In genomic region chr5:122873573-122873972, GRCm38 (mm10) we compare ENCODE assay signal across 30 mouse cellular contexts. TPM values are rescaled to one million over a fixed set of nuclear protein-coding genes. Genes with fewer than 3 reads are reported as not detected.
DNase-seq lines count a peak whose midpoint lies in the region; ATAC-seq and TF ChIP-seq lines count a peak whose summit lies in the region.
"Had no signal": no experiment of that assay in that cellular context is flagged by ENCODE, and none has a peak within 500 bp of the region (broad histone marks: within the 10 kb centered on the region; RNA-seq: fewer than 3 reads in every experiment).

No protein-coding gene starts in this region.

- peak; percentile 71 for DNase-seq in liver, adult 2 months (ENCODE audit: extremely low read depth, low read depth, low spot score)
- DNase-seq in cerebellum, adult 11-12 months: peak; percentile 80
- DNase-seq in cerebellum, postnatal 10 days: peak; percentile 52 to 58
- DNase-seq in stomach, postnatal 0 days (ENCODE audit: low spot score): no peak
- no peak for DNase-seq in urinary bladder, postnatal 4 days (ENCODE audit: low spot score in 2 of 2)
- DNase-seq in thymus, postnatal 0 days (ENCODE audit: low spot score): no peak
- DNase-seq: adrenal gland, postnatal 36 days; embryo, embryonic 11 days; gastrocnemius, postnatal 14 days; heart, adult 2 months; heart, postnatal 14 days; kidney, adult 18-20 months; kidney, postnatal 4 days; layer of hippocampus, adult 9-11 months; lung, postnatal 4 days; retina, postnatal 1 day; right cerebral cortex, postnatal 25 days; thymus, adult 18-20 months had no signal

- TF ChIP-seq EP300 in stomach, postnatal 0 days (optimal IDR thresholded peaks at IDR 0.05): no peak

- 20% methylated on average over 2 of the region's 2 CpGs for WGBS in liver, adult 2 months
- WGBS in liver, embryonic 12.5 days (ENCODE audit: insufficient replicate concordance): 79% methylated on average over 2 of the region's 2 CpGs
- 54% methylated on average over 2 of the region's 2 CpGs for WGBS in stomach, postnatal 0 days

- no peak for TF ChIP-seq CTCF in liver, adult 2 months (IDR thresholded peaks at IDR 0.05; ENCODE audit: low read depth, low read length)
- no peak for TF ChIP-seq CTCF in stomach, postnatal 0 days (IDR thresholded peaks at IDR 0.05; ENCODE audit: low read depth)

- no peak overlapping the region for H3K4me2 ChIP-seq in liver, embryonic 12.5 days
- H3K4me2 ChIP-seq in stomach, postnatal 0 days (replicated peaks; ENCODE audit: low read depth): no peak overlapping the region
- H3K4me2 ChIP-seq: forebrain, embryonic 15.5 days; heart, embryonic 13.5 days; hindbrain, embryonic 13.5 days; liver, embryonic 15.5 days; lung, embryonic 15.5 days; neural tube, embryonic 13.5 days had no signal

- H3K36me3 ChIP-seq in liver, adult 2 months (ENCODE audit: control insufficient read depth, insufficient read depth, low read length): peaks cover 18% of the 10 kb centered on the region
- peaks cover 60% of the 10 kb centered on the region for H3K36me3 ChIP-seq in liver, embryonic 12.5 days
- H3K36me3 ChIP-seq in stomach, postnatal 0 days (ENCODE audit: control insufficient read depth, insufficient read depth, low read length): peaks cover 8% of the 10 kb centered on the region; the same call in 1 of the 2 replicates

- TF ChIP-seq POLR2A in liver, adult 2 months (IDR thresholded peaks at IDR 0.05; ENCODE audit: extremely low read depth, insufficient read depth, low read length): no peak

- H3K9me3 ChIP-seq in liver, embryonic 12.5 days (replicated peaks): no peaks in the 10 kb centered on the region
- H3K9me3 ChIP-seq in stomach, postnatal 0 days (ENCODE audit: control insufficient read depth, low read length): no peaks in the 10 kb centered on the region
- H3K9me3 ChIP-seq: forebrain, embryonic 15.5 days; G1E; heart, embryonic 13.5 days; hindbrain, embryonic 13.5 days; liver, embryonic 15.5 days; lung, embryonic 15.5 days; neural tube, embryonic 13.5 days had no signal

- H3K27me3 ChIP-seq in liver, adult 2 months (ENCODE audit: control insufficient read depth, insufficient read depth, low read length): no peaks in the 10 kb centered on the region
- no peaks in the 10 kb centered on the region for H3K27me3 ChIP-seq in liver, embryonic 12.5 days (replicated peaks)
- H3K27me3 ChIP-seq in stomach, postnatal 0 days (ENCODE audit: control insufficient read depth, insufficient read depth, low read length): no peaks in the 10 kb centered on the region
- H3K27me3 ChIP-seq: forebrain, embryonic 15.5 days; heart, embryonic 13.5 days; hindbrain, embryonic 13.5 days; liver, embryonic 15.5 days; lung, embryonic 15.5 days; neural tube, embryonic 13.5 days; Patski had no signal

- H3K27ac ChIP-seq in liver, adult 2 months (replicated peaks; ENCODE audit: insufficient read depth, low read depth, low read length): no peak overlapping the region
- H3K27ac ChIP-seq in liver, embryonic 12.5 days: no peak overlapping the region
- no peak overlapping the region for H3K27ac ChIP-seq in stomach, postnatal 0 days (replicated peaks)
- H3K27ac ChIP-seq: forebrain, embryonic 15.5 days; heart, adult 2 months; heart, embryonic 13.5 days; hindbrain, embryonic 13.5 days; liver, embryonic 15.5 days; lung, embryonic 15.5 days; neural tube, embryonic 13.5 days had no signal

- H3K79me2 ChIP-seq in liver, adult 2 months (ENCODE audit: control insufficient read depth, insufficient read depth, low read length): no peaks in the 10 kb centered on the region

- H3K4me1 ChIP-seq in liver, adult 2 months (ENCODE audit: control insufficient read depth, insufficient read depth, low read length): peaks cover 2% of the 10 kb centered on the region; the same call in 1 of the 2 replicates
- peaks cover 3% of the 10 kb centered on the region; the same call in 1 of the 2 replicates for H3K4me1 ChIP-seq in liver, embryonic 12.5 days
- no peaks in the 10 kb centered on the region for H3K4me1 ChIP-seq in stomach, postnatal 0 days (replicated peaks; ENCODE audit: control insufficient read depth, insufficient read depth)
- H3K4me1 ChIP-seq: forebrain, embryonic 15.5 days; heart, embryonic 13.5 days; hindbrain, embryonic 13.5 days; liver, embryonic 15.5 days; lung, embryonic 15.5 days; neural tube, embryonic 13.5 days had no signal

- no peak overlapping the region for H3K9ac ChIP-seq in liver, adult 2 months (ENCODE audit: low read depth, low read length)
- H3K9ac ChIP-seq in liver, embryonic 12.5 days: no peak overlapping the region
- no peak overlapping the region for H3K9ac ChIP-seq in stomach, postnatal 0 days (ENCODE audit: low read length)
- H3K9ac ChIP-seq: forebrain, embryonic 15.5 days; heart, embryonic 13.5 days; hindbrain, embryonic 13.5 days; liver, embryonic 15.5 days; lung, embryonic 15.5 days; neural tube, embryonic 13.5 days had no signal

- H3K4me3 ChIP-seq in liver, adult 2 months (ENCODE audit: insufficient read depth, low read depth, low read length): no peak overlapping the region
- H3K4me3 ChIP-seq in liver, embryonic 12.5 days: no peak overlapping the region
- H3K4me3 ChIP-seq in stomach, postnatal 0 days (ENCODE audit: low read depth, low read length): no peak overlapping the region
- H3K4me3 ChIP-seq: forebrain, embryonic 15.5 days; heart, adult 2 months; heart, embryonic 13.5 days; hindbrain, embryonic 13.5 days; liver, embryonic 15.5 days; lung, embryonic 15.5 days; myocyte; neural tube, embryonic 13.5 days had no signal

- no peak for ATAC-seq in liver, embryonic 12.5 days
- ATAC-seq in stomach, postnatal 0 days (ENCODE audit: low FRiP score, low TSS enrichment): peak; percentile 51; the same call in 1 of the 2 replicates
- ATAC-seq: CD4-positive, CD25-positive, alpha-beta regulatory T cell, adult 4 months; forebrain, embryonic 15.5 days; midbrain, embryonic 16.5 days; Patski had no signal

RNA-seq across cellular contexts. Expression of gene Rnf34, which starts 23.7 kb away (rescaled TPM):
- 4.1 and 5.3 TPM in 2 replicates for total RNA-seq in liver, adult 2 months (2014; rRNA removed)
- 3.4 TPM in 2 replicates for polyA plus RNA-seq in liver, adult 2 months (2012; rRNA removed)
- 14.4 and 14.9 TPM in 2 replicates for polyA plus RNA-seq in liver, embryonic 12.5 days (2016; fragmentation: Nextera tagmentation; extraction: Ambion mirVana)
- polyA plus RNA-seq in stomach, postnatal 0 days (2015; fragmentation: Nextera tagmentation; extraction: Ambion mirVana): 16.9 and 19.1 TPM in 2 replicates
- 35.8 and 37.9 TPM in 2 replicates for polyA plus RNA-seq in thymus, postnatal 0 days (2015; fragmentation: Nextera tagmentation; extraction: Ambion mirVana)

RNA-seq across cellular contexts. Expression of gene Anapc5, which starts 52.4 kb away (rescaled TPM):
- total RNA-seq in liver, adult 2 months (2014; rRNA removed): 93.9 and 99.0 TPM in 2 replicates
- 61.0 and 61.9 TPM in 2 replicates for polyA plus RNA-seq in liver, adult 2 months (2012; rRNA removed)
- polyA plus RNA-seq in liver, embryonic 12.5 days (2016; fragmentation: Nextera tagmentation; extraction: Ambion mirVana): 330 and 342 TPM in 2 replicates
- 168 and 169 TPM in 2 replicates for polyA plus RNA-seq in stomach, postnatal 0 days (2015; fragmentation: Nextera tagmentation; extraction: Ambion mirVana)
- polyA plus RNA-seq in thymus, postnatal 0 days (2015; fragmentation: Nextera tagmentation; extraction: Ambion mirVana): 407 and 446 TPM in 2 replicates

Comparison
In these comparisons a context has a peak if more than half of its experiments do, and no peak if none do; other contexts are left out.
1. DNase-seq: peak in liver, adult 2 months (single experiment), cerebellum, adult 11-12 months (single experiment) and cerebellum, postnatal 10 days (2 of 2); none in stomach, postnatal 0 days (single experiment), urinary bladder, postnatal 4 days (0 of 2) and thymus, postnatal 0 days (single experiment).